Mouse (Mus musculus) myocyte (in vitro differentiated cells): ENCODE results near the gene Gm29735.

Source experiments
- CEBPB ChIP-seq: IDR thresholded peaks from 2 replicates; pipeline ENCODE4 v1.6.1; 2011; ENCODE audit warnings: mild to moderate bottlenecking, moderate library complexity; ENCODE audit not compliant: poor library complexity, insufficient read depth, severe bottlenecking
- E2F4 ChIP-seq: IDR thresholded peaks from one replicate; pipeline ENCODE4 v1.6.1; 2011; ENCODE audit warnings: mild to moderate bottlenecking, control low read depth, moderate library complexity; ENCODE audit not compliant: insufficient read depth
- MAX ChIP-seq: IDR thresholded peaks from one replicate; pipeline ENCODE4 v1.6.1; 2011; ENCODE audit warnings: low read depth, mild to moderate bottlenecking, control low read depth
- MYOD1 ChIP-seq, 3 experiments: IDR thresholded peaks; one replicate each; pipeline ENCODE4 v1.6.1; 2011; ENCODE audit warnings: control low read depth in 2 of 3, low read depth in 2 of 3, mild to moderate bottlenecking in 2 of 3, moderate library complexity in 1 of 3; ENCODE audit not compliant: insufficient read length in 2 of 3, control insufficient read depth in 1 of 3
- MYOG ChIP-seq, 3 experiments: IDR thresholded peaks; one replicate each; pipeline ENCODE4 v1.6.1; 2011; ENCODE audit warnings: control low read depth in 2 of 3, low read depth in 2 of 3, mild to moderate bottlenecking in 2 of 3; ENCODE audit not compliant: insufficient read length in 2 of 3, control insufficient read depth in 1 of 3, insufficient read depth in 1 of 3
- POLR2A ChIP-seq: IDR thresholded peaks from one replicate; pipeline ENCODE4 v1.6.1; 2011; ENCODE audit warnings: low read depth, mild to moderate bottlenecking, control low read depth, moderate library complexity; ENCODE audit not compliant: insufficient read length
- POLR2AphosphoS2 ChIP-seq: IDR thresholded peaks from one replicate; pipeline ENCODE4 v1.6.1; 2011; ENCODE audit warnings: low read depth, control low read depth; ENCODE audit not compliant: insufficient read length
- REST ChIP-seq: IDR thresholded peaks from one replicate; pipeline ENCODE4 v1.6.1; 2011; ENCODE audit warnings: mild to moderate bottlenecking, control low read depth, moderate library complexity; ENCODE audit not compliant: insufficient read depth, insufficient read length
- TCF12 ChIP-seq: IDR thresholded peaks from one replicate; pipeline ENCODE4 v1.6.1; 2011; ENCODE audit warnings: mild to moderate bottlenecking, control low read depth; ENCODE audit not compliant: poor library complexity, insufficient read depth, severe bottlenecking
- TCF3 ChIP-seq: IDR thresholded peaks from one replicate; pipeline ENCODE4 v1.6.1; 2011; ENCODE audit warnings: low read depth, control low read depth; ENCODE audit not compliant: insufficient read length
- USF1 ChIP-seq: IDR thresholded peaks from one replicate; pipeline ENCODE4 v1.6.1; 2011; ENCODE audit warnings: low read depth, mild to moderate bottlenecking, control low read depth, moderate library complexity

DNA sequence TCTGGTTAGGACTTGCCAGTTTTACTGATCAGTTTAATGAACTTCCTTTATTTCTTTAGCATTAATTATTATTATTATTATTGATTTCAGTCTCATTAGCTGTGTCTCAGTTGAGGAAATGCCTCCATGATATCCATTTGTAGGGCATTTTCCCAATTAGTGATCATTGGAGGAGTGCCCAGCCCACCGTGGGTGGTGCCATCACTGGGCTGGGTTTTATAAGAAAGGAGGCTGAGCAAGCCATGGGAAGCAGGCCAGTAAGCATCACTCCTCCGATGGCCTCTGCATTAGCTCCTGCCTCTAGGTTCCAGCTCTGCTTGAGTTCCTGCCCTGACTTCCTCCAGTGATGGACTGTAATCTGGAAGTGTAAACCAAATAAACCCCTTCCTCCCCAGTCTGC is 31.2 kb upstream of the Gm29735 start:
- TF ChIP-seq POLR2A, result no peak
- no peak for TF ChIP-seq MYOG (IDR thresholded peaks at IDR 0.05; ENCODE audit: control insufficient read depth in 1 of 3, insufficient read depth in 1 of 3, insufficient read length in 2 of 3, low read depth in 2 of 3)
- no peak for TF ChIP-seq E2F4
- no peak for TF ChIP-seq TCF3
- no peak for TF ChIP-seq POLR2AphosphoS2
- no peak for TF ChIP-seq USF1
- no peak for TF ChIP-seq MYOD1 (IDR thresholded peaks at IDR 0.05; ENCODE audit: control insufficient read depth in 1 of 3, insufficient read length in 2 of 3, low read depth in 2 of 3)
- TF ChIP-seq MAX, result no peak
- no peak for TF ChIP-seq TCF12
- TF ChIP-seq REST, result no peak
- TF ChIP-seq CEBPB, result no peak
